Mouse (Mus musculus) lung, postnatal 0 days (tissue): ENCODE data around the gene Dag1.

Experiments
- CTCF ChIP-seq: IDR thresholded peaks from 2 replicates; pipeline ENCODE4 v1.5.1; 2016; ENCODE audit warnings: antibody characterized with exemption, mild to moderate bottlenecking
- EP300 ChIP-seq: IDR thresholded peaks from 2 replicates; pipeline ENCODE4 v1.6.1; 2016; ENCODE audit warnings: antibody characterized with exemption, mild to moderate bottlenecking, control low read depth

DNA sequence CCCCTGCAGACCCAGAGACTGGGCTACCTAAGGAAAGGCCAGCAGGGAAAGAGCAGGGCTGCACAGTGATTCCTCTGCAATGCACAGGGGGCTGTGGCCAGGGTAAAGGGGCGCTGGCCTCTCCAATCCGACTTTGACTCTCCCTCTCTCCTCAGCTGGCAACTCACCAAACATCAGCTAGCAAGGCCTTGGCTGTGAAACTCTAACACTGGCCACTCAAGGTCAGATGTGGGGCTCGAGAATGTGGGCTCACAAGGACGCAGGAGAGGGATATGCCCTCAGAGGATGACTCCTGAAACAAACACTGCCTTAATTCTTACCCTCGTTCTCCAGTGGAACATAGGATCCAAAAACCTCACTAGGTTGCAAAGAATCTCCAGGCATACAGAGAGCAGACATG is 85.4 kb downstream of the Dag1 start:
- TF ChIP-seq CTCF: no peak
- no peak for TF ChIP-seq EP300
